Mouse (Mus musculus): ENCODE results near the gene Parp9. TPM values are rescaled to one million over a fixed set of nuclear protein-coding genes. Genes with fewer than 3 reads are reported as not detected.

The Parp9 gene
- 49.0 TPM for total RNA-seq (2023)

GRCm38 (mm10) chr16:35938211-35939151, at the start of gene Parp9, which contains the start of gene Dtx3l:
Gene Parp9, plus strand, starts transcription at chr16:35938470.
Gene Dtx3l, minus strand, starts transcription at chr16:35939151.

DNA sequence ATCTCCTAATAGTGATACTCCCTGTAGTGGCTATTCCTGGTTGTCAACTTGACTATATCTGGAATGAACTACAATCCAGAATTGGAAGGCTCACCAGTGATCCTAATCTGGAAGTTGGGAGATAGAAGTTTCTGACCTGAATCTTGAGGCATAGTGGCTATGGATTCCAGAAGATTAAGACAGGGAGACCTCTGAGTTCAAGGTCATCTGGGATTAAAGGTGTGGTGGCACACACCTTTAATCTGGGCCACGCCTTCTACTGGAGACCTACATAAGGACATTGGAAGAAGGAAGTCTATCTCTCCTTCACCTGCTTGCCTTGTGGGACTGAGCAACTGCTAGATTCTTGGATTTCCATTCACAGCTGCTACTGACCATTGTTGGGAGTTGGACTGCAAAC, 40.2 kb downstream of the Parp9 start, which contains the start of gene Kpna1:
Gene Kpna1, plus strand, starts transcription at position 301 of the 400 bp plus-strand sequence.

Other genes with a start within 250 kb of the Parp9 start
- 50.3 TPM for gene Dirc2, start 169.1 kb upstream of the Parp9 start, total RNA-seq (2023)
- 21.5 TPM for gene Hspbap1, start 168.1 kb upstream of the Parp9 start, total RNA-seq (2023)
- gene Parp14, start 66.9 kb upstream of the Parp9 start, total RNA-seq (2023), result 54.8 TPM
- gene Dtx3l, start 681 bp downstream of the Parp9 start, total RNA-seq (2023), result 44.8 TPM
- 123 TPM for gene Kpna1, start 40.3 kb downstream of the Parp9 start, total RNA-seq (2023)
- gene Wdr5b, start 102.7 kb downstream of the Parp9 start, total RNA-seq (2023), result 9.0 TPM
- gene Fam162a, start 133.1 kb downstream of the Parp9 start, total RNA-seq (2023), result 42.8 TPM
- gene Ccdc58, start 133.2 kb downstream of the Parp9 start, total RNA-seq (2023), result 24.9 TPM
- not detected for gene Csta1, start 192.8 kb downstream of the Parp9 start, total RNA-seq (2023)
- not detected for gene Stfa2l1, start 218.3 kb downstream of the Parp9 start, total RNA-seq (2023)
- gene Gm5483, start 245.7 kb downstream of the Parp9 start, total RNA-seq (2023), result not detected

Data from CD4-positive naive resting alpha-beta T cell, adult 57 days (primary cell).